Mouse (Mus musculus): ENCODE results near the gene Wnt7a. TPM values are rescaled to one million over a fixed set of nuclear protein-coding genes. Genes with fewer than 3 reads are reported as not detected.

Wnt7a gene
- total RNA-seq, 2 experiments from 2014 or later, result not detected

DNA sequence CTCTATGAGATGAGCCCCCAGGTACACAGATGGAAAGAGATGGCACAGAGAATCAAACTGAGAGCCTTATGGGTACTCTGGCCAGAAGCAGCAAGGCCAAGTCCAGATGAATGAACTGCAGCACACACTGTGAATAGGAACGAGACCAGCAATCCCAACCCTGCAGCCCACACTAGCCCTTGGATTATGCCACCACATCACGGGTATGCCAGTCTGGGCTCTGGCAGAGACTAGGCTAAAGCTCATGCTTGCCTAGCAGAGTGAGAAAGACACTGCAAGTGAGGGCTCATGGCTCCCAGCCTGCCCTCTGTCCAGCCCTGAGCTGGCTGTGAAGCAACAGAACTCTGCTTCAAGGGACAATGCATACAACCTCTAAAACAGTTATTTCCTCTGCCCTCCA is 26.7 kb downstream of the Wnt7a start:
- DNase-seq, result no peak

- DNase-seq, result no peak
Observed at GRCm38 (mm10) chr6:91383871-91384270, 27.3 kb downstream of the Wnt7a start.

GRCm38 (mm10) chr6:91383303-91383702 is 27.9 kb downstream of the Wnt7a start:
- no peak for DNase-seq

- no peak for DNase-seq
Observed at GRCm38 (mm10) chr6:91379871-91380270, 31.3 kb downstream of the Wnt7a start.

DNA sequence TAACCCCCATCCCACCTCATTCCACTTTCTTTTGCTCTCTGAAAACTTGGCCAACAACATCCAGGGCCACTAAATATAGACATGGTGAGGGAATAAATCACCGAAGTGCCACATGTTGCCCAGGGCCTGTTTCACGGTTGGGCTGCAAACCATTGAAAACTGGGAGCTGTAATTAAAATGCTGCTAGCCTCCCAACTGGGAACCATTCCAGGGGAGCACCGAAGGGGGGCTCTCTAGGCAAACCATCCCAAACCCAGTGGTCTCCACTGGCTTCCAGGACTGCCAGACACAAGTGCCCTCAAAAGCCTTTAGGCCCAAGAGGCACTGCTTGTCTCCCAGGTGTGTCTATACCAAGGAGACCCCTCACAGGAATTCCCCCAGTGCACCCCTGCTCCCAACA is 31.9 kb downstream of the Wnt7a start:
- DNase-seq, result no peak

GRCm38 (mm10) chr6:91372977-91373376 is 38.2 kb downstream of the Wnt7a start:
- no peak for DNase-seq

GRCm38 (mm10) chr6:91372586-91372971 is 38.6 kb downstream of the Wnt7a start:
- DNase-seq, result no peak

DNA sequence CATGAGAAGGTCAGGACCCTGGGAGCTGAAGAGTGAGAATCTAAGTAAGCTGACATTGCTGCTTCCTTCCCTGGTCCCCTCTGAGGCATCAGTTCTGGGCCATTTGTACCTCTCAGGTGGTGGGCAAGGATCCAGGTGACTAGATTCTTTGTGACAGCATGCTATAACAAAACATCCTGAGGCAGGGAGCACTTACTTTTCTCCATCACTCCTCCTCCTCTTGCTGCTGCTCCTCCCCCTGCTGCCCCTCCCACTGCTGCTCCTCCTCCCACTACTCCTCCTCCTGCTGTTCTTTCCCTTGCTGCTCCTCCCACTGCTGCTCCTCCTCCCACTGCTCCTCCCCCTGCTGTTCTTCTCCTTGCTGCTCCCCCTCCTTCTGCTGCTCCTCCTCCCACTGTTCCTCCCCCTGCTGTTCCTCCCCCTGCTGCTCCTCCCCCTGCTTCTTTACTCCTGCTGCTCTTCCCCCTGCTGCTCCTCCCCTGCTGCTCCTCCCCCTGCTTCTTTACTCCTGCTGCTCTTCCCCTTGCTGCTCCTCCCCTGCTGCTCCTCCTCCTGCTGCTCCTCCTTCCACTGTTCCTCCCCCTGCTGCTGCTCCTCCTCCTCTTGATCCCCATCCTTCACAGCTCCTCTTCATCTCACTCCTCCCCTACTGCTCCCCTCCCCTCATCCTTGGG is 39.1 kb downstream of the Wnt7a start:
- DNase-seq, result no peak

GRCm38 (mm10) chr6:91366781-91367180 is 44.4 kb downstream of the Wnt7a start:
- DNase-seq, result no peak

- DNase-seq, result no peak
Observed at GRCm38 (mm10) chr6:91365480-91365879, 45.7 kb downstream of the Wnt7a start.

- DNase-seq, result no peak
Observed at GRCm38 (mm10) chr6:91362756-91363155, 48.4 kb downstream of the Wnt7a start.

GRCm38 (mm10) chr6:91360998-91361397 is 50.2 kb downstream of the Wnt7a start:
- no peak for DNase-seq

- DNase-seq, result no peak
Observed at GRCm38 (mm10) chr6:91360371-91360690, 50.8 kb downstream of the Wnt7a start.

DNA sequence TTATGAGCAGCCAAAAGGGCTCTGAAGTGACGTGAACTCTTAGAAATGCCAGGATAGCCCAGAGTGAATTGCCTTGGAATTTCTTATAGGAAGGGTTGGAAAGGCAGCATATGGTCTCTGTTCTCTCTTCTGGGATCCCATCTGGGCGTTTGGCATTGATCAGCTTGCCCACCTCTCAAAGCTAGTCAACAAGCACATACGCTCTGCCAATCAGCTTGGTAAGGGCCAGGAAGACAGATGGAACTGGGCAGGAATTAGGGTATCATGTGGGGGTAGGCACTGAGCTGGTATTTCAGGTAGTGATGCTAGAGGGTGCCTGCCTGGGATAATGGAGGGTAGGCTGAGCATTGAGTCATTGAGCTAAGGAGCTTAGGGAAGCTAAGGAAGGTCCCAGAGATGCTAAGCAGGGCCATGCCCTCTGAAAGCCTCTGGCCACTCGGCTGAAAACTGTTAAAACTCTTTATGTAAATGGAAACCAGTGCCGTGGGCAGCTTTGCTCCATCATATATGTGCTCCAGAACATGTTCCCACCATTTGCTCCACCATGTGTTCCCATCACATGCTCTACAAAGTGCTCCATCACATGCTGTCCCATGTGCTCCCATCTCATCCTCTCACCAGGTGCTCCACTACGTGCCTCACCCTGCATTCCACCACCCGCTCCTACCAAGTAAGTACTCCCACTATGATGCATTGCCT is 51.3 kb downstream of the Wnt7a start:
- no peak for DNase-seq

DNA sequence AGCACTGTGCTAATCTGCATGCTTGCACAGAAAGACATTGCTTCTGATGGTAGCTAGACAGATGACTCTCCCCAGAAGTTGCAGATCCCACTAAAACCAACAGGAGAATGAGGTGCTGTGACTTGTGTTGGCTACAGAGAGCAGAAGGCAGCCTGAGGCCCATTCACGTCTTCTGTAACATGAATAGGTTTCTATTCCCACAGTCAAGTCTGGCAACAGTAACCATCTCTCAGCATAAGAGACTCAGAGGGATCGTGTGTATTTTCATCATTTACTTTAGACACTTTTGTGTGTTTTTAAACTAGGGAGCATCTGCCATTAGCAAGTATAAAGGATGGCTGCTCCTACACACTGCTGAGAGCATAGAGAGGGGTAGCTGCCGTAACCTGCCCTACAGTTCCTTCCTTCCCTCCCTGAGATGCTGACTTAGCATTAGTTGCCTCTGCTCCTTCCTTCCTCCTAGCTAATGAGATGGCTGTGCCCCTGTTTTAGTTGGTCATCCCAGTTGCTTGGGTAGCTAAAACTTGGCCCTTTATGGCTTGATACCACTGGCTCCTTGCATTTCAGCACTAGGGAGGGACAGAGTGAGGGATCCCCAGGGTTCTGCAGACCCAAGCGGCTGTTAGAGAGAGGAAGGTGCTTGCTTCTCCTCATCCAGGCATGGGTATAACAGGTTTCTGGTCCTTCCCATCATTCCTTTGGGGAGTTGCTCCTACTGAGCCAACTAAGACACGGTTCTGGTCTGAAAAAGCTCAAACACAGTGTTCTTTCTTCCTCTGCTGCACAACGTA is 52.1 kb downstream of the Wnt7a start:
- no peak for DNase-seq

DNA sequence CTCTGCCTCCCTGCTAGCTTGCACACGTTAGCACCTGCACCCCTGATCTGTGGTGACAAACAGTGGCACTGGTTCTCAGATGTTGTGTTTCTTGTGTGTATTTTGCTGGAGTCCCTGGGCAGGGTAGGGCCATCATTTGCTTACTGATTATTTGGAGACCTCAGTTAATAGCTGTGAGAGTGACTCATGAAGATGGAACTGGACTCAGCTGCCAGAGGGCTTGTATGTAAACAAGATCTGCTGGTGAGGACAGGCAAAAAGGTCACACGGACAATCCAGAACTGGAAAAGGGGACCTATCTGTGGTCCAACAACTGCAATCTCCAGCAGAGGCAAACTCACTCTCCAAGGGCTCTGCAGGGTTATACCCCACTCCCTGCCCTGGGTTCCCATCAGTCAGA is 52.8 kb downstream of the Wnt7a start:
- DNase-seq, result no peak

DNA sequence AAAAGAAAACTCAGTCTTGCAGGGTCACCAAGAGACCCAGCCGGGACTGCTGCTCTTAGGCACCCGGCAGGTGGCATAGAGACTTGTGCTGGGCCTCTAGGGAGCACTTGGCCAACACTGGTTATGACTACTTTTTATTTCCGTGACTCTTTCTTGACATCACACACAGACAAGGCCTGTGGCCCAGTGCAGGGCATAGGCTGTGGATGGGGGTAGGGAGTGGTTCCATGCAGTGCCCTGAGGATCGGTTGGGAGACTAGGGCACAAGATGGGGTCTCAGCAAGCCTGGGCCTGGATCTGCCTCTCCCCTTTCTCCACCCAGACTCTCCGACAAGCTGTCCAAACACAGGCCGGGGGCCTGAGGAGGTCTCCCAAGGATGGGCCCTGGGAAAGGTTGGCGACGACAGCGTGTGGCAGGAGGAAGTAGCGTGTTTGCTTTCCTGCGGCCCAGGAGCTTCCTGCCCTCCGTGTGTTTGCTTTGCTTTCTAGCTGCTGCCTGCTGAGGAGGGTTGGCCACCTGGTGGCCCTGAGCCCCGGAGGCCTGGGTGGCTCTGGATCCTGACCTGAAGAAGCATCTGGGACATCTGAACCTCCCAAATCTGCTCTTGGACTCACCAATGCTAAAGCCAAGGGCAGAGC is 53.8 kb downstream of the Wnt7a start:
- no peak for DNase-seq

- DNase-seq, result no peak
Observed at GRCm38 (mm10) chr6:91349620-91350019, 61.5 kb downstream of the Wnt7a start.

- no peak for DNase-seq
Observed at GRCm38 (mm10) chr6:91347721-91348120, 63.4 kb downstream of the Wnt7a start.

DNA sequence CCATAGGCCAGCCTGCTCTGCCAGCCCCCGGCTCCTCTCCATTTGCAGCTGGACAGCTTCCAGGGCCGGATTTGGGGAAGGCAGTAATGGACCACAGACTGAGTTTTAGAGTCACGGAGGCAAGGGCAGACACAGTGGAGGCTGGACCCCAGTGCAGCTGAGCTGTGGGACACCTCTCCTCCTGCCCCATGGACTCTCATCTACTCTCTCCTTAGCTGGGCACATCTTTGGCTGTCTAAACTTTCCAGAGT is 64.3 kb downstream of the Wnt7a start:
- DNase-seq, result no peak

DNA sequence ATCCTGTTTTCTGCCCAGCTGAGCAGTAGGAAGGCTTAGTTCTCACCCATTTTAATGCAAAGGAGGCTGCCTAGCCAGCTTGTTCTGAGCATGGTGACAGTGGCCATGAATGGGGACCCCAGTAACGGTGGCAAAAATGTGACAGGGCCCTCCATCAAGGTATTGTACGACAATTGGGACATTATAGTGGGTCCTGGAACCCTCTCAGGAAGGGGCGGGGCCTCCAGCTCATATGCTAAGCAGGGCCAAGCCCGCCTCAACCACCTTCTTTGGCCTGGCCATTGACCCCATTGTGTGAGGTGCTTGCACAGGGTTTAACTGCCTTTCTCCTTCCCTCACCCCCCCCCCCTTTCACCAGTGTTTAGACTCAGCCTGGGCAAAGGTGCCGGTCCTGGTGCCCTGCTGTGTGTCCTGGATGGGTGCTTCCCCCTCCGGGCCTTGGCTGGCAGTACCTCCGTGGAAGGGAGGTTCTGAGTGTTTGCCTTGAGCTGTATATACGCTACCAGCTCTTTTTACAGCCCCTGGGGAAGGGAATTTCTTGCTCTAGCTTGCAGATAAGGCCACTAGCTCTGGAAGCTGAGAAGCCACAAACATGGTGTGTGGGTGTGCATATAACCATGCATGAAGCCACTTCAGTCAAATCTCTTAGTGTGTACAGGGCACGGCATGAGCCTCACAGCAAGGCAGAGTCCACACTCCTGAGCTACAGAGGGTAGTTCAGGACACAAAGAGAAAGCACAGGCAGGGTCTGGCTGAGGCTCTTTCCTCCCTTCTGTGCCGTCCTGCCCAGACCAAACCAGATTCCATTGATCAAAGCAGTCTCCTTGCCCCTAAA is 64.9 kb downstream of the Wnt7a start:
- no peak for DNase-seq

GRCm38 (mm10) chr6:91345091-91345490 is 66.1 kb downstream of the Wnt7a start:
- DNase-seq, result no peak

Measured in gastrocnemius, postnatal 10 days (tissue).